Mouse (Mus musculus): Measurements from ENCODE around the gene Itih1.

Gene Itih1

DNA sequence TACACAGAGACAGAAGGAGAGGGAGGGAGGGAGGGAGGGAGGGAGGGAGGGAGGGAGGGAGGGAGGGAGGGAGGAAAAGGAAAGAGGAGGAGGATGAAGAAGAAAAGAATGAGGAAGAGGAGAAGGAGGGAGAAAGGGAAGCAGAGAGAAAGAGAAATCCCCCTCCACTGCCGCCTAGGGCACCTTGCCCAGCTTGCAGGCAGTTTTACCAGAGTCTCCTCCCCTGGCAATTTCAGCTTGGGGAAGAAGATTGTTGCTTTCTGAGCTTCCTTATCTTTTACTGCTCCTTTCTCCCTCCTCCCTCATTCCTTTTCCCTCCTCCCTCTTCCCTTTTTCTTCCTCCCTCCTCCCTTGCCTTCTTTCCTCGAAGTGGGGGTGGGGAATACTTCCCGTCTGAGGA lies 40.1 kb downstream of the Itih1 start:
- DNase-seq, result no peak

DNA sequence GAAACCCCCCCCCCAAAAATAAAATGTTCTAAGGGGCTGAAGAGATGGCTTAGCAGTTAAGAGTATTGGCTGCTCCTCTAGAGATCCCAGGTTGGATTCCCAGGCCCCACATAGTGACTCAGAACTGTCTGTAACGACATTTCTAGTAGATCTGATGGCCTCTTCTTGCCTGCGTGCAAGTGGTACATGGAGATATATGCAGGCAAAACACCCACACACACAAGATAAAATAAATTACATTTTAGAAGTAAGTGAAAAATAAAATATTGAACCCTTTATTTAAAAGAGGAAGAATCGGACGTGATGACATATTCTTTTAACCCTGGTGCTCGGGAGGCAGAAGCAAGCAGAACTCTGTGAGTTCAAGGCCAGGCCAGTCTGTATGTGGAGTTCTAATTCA lies 40.5 kb downstream of the Itih1 start:
- no peak for DNase-seq

GRCm38 (mm10) chr14:30899972-30900371 lies 43.1 kb downstream of the Itih1 start:
- no peak for DNase-seq

GRCm38 (mm10) chr14:30888271-30888732 lies 54.8 kb downstream of the Itih1 start:
- peak; percentile 26 for DNase-seq

DNA sequence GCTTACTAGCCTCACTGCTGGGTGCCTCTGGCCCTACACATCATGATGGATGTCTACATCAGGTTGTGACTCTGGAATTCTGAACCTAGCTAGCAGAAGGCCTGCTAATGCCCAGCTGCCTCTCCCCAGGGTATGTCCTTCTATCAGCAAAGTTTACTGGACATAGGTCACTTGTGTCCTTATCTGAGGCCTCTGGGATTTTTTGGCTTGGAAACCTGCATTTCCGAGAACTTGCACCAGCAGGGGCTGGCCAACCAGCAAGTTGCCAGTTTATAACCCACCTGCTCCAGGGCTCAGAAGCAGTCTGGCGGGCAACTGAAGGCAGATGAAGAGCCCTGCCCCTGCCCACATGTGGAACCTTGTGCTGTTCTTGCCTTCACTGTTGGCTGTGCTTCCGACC lies 56.9 kb downstream of the Itih1 start, which contains the start of gene Itih4:
Gene Itih4, plus strand, starts transcription at position 273 of the 400 bp plus-strand sequence.
- DNase-seq, result no peak

DNA sequence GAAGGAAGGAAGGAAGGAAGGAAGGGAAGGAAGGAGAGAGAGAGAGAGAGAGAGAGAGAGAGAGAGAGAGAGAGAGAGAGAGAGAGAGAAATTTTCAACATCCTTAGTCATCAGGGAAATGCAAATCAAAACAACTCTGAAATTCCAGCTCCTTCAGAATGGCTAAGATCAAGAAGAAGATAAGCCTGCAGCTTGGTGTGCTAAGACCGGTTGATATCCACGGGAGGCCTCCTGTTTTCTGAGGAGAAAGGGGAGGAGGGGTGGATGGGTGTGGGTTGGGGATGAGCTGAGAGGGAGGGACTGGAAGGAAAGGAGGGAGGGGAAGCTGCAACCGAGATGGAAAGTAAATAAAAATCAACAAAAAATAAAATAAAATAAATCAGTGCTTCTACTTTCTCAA lies 57.8 kb downstream of the Itih1 start:
- no peak for DNase-seq

GRCm38 (mm10) chr14:30881718-30882108 lies 61.4 kb downstream of the Itih1 start:
- DNase-seq, result no peak

GRCm38 (mm10) chr14:30880811-30881717 lies 62.0 kb downstream of the Itih1 start:
- peak; percentile 65 for DNase-seq

DNA sequence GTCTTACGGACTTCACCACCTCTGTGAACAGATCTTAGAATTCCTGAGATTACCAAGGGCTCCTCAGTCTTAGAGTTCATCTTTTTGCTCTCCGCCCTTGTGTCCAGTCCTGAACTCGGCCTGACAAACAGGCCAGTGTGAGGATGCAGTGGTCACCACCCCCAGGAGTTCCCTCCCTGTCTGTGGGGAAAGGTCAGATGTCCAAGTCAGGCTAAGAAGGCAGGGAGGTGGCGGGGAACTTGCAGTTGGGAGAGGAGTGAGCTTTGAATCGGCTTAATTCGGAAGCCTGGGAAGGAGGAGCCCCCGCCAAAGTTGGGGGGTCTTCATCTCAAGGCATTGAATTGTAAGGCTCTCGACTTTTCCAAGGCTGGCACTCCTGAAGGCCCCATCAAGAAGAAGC lies 62.8 kb downstream of the Itih1 start:
- DNase-seq, result no peak

DNA sequence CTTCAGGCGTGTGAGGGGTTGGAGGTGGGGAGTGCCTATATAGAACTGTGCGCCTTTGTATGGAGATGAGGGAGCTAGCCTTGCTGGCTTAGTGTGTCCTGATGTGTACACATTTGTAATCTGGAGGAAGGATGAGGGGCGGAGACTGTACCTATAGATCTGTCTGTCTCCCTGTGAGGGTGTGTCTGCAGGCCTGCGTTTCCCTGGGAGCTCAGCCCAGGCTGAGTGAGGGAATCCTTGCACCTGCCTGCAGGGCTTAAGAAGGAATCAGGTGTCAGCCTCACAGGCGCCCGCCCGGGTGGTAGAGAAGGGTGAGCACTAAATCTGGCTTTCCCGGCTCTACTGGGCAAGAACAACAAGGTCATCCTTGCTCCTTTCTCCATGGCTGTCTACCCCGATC lies 63.3 kb downstream of the Itih1 start:
- no peak for DNase-seq

Data from right cerebral cortex, postnatal 4 days (tissue).